In the genomic region with DNA sequence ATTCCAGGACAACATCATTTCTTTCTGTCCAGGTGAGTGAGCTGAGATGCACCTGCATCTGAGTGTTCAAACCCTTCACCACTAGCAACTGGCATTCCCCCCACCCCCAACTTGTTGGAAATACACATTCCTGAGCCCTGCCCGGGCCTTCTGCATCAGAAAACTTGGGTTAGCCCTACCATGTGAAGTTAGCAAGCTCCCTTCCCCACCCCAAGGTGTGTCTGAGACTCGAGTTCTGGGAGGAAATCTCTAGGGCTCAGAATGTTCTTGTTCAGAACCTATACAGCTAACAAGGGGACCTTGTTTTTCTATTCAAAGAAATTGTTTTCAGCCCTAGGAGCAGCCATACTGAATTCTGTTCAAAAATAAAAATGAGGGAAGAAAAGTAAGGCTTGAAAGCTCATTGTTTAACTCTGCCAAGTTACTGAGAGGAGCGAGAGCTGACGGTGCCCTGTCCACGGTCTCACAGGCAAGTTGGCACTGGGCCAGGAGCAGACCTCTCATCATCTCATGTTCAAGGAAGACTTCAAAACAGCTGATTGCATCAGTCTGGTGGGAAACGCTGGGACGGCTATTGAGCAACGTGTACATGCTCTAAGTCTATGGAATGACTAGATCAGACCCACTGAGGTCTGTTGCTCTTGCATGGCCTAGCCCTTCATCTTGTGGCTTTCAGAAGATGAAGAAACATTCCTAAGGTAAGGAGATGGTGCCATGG, we compare ENCODE assay signal across 24 mouse cellular contexts. TPM values are rescaled to one million over a fixed set of nuclear protein-coding genes. Genes with fewer than 3 reads are reported as not detected.
DNase-seq lines count a peak whose midpoint lies in the region; ATAC-seq and TF ChIP-seq lines count a peak whose summit lies in the region.
"Had no signal": no experiment of that assay in that cellular context is flagged by ENCODE, and none has a peak within 500 bp of the region (broad histone marks: within the 10 kb centered on the region; RNA-seq: fewer than 3 reads in every experiment).

No protein-coding gene starts in this region.

- in situ Hi-C loops in Patski (cut with MboI; ENCODE audit: low pct_unique_long_range_greater_than_20kb) = no loop called here

- H3K36me3 ChIP-seq in liver, embryonic 11.5 days (ENCODE audit: control insufficient read depth, insufficient read depth, low read length) = no peaks in the 10 kb centered on the region

- no peak for TF ChIP-seq CTCF in Patski (IDR thresholded peaks at IDR 0.05)

- H3K9ac ChIP-seq in liver, embryonic 11.5 days (ENCODE audit: low read depth, low read length) = no peak overlapping the region
- H3K9ac ChIP-seq: forebrain, postnatal 0 days had no signal

- H3K9me3 ChIP-seq in liver, embryonic 11.5 days (ENCODE audit: control insufficient read depth, low read length) = no peaks in the 10 kb centered on the region

- peak; percentile 14 for DNase-seq in liver
- no peak for DNase-seq in liver, embryonic 11.5 days (ENCODE audit: low spot score)
- DNase-seq in Patski (ENCODE audit: low read depth, low spot score) = peak; percentile 30
- DNase-seq in adrenal gland, postnatal 36 days = peak; percentile 37 to 67
- peak; percentile 60 for DNase-seq in lung, postnatal 14 days
- DNase-seq in thymus, adult 18-20 months = no peak
- no peak for DNase-seq in Muller cell, postnatal 12 days (ENCODE audit: inconsistent ontology term)
- DNase-seq in urinary bladder, postnatal 10 days (ENCODE audit: low spot score) = no peak
- DNase-seq: cerebellum, adult 9-11 months; embryo, embryonic 11 days; forebrain, postnatal 0 days; heart, adult 18-20 months; kidney, adult 9 months; layer of hippocampus, postnatal 36 days; right cerebral cortex, postnatal 14 days; thymus, postnatal 36 days had no signal

- H3K4me3 ChIP-seq in liver, embryonic 11.5 days (ENCODE audit: low read depth, low read length) = no peak overlapping the region

- no peak for ATAC-seq in liver, embryonic 11.5 days (replicated peaks; ENCODE audit: low FRiP score)
- ATAC-seq in Patski = no peak
- ATAC-seq: forebrain, postnatal 0 days; midbrain, embryonic 16.5 days had no signal

- H3K27me3 ChIP-seq in liver, embryonic 11.5 days (replicated peaks; ENCODE audit: control insufficient read depth, insufficient read depth, low read length) = no peaks in the 10 kb centered on the region
- no peaks in the 10 kb centered on the region for H3K27me3 ChIP-seq in Patski

- CTCF ChIA-PET in Patski (lab: Charles Lee) = interaction anchor here (1.0 to 1.3 kb wide), 2 partner anchors 9 to 72 kb away, joined by 3 read pairs; a partner anchor contains a TSS

- POLR2A ChIA-PET in Patski (lab: Charles Lee) = no interaction called here

- H3K27ac ChIP-seq in liver, embryonic 11.5 days (ENCODE audit: low read depth, low read length) = no peak overlapping the region

- H3K4me2 ChIP-seq in liver, embryonic 11.5 days = no peak overlapping the region

- H3K4me1 ChIP-seq in liver, embryonic 11.5 days (replicated peaks; ENCODE audit: control insufficient read depth, insufficient read depth, low read length) = no peaks in the 10 kb centered on the region

- 79% methylated on average over 8 of the region's 8 CpGs for WGBS in liver, embryonic 11.5 days

RNA-seq across cellular contexts. Expression of a gene that starts 1.4 kb away (rescaled TPM):
- polyA plus RNA-seq in liver, embryonic 11.5 days (2014; fragmentation: Nextera tagmentation; extraction: Ambion mirVana) = 1.1 and 1.3 TPM in 2 replicates
- not detected for polyA plus RNA-seq in Patski (2021)
- under 1 TPM; 0.26 to 0.40 TPM for total RNA-seq in adrenal gland, postnatal 36 days (2021)
- total RNA-seq: liver, adult 2 months; megakaryocyte-erythroid progenitor cell, adult 5-6 weeks had no signal
- polyA plus RNA-seq: large intestine, adult 2 months; liver, adult 2 months had no signal

RNA-seq across cellular contexts. Expression of a gene that starts 47.8 kb away (rescaled TPM):
- 22.9 and 24.8 TPM in 2 replicates for polyA plus RNA-seq in liver, embryonic 11.5 days (2014; fragmentation: Nextera tagmentation; extraction: Ambion mirVana)
- 18.8 TPM for polyA plus RNA-seq in Patski (2021)
- 1 to 10 TPM; 1.7 to 2.4 TPM for total RNA-seq in adrenal gland, postnatal 36 days (2021)

RNA-seq across cellular contexts. Expression of a gene that starts 49.4 kb away (rescaled TPM):
- not detected in 2 replicates for polyA plus RNA-seq in liver, embryonic 11.5 days (2014; fragmentation: Nextera tagmentation; extraction: Ambion mirVana)
- polyA plus RNA-seq in Patski (2021) = not detected
- not detected for total RNA-seq in adrenal gland, postnatal 36 days (2021)
- total RNA-seq: forebrain, postnatal 0 days; gastrocnemius, adult 18-20 months; heart, adult 18-20 months; layer of hippocampus, postnatal 36 days; left cerebral cortex, postnatal 36 days; liver, adult 2 months; megakaryocyte-erythroid progenitor cell, adult 5-6 weeks had no signal
- polyA plus RNA-seq: forebrain, postnatal 0 days; heart, embryonic 16.5 days; hindbrain, embryonic 11.5 days; large intestine, adult 2 months; liver, adult 2 months; midbrain, embryonic 16.5 days had no signal

Comparison
In these comparisons a context has a peak if more than half of its experiments do, and no peak if none do; other contexts are left out.
1. DNase-seq: peak in liver (single experiment), Patski (single experiment), adrenal gland, postnatal 36 days (2 of 2) and lung, postnatal 14 days (single experiment); none in liver, embryonic 11.5 days (single experiment), thymus, adult 18-20 months (0 of 2), Muller cell, postnatal 12 days (single experiment) and urinary bladder, postnatal 10 days (single experiment).